In the genomic region with DNA sequence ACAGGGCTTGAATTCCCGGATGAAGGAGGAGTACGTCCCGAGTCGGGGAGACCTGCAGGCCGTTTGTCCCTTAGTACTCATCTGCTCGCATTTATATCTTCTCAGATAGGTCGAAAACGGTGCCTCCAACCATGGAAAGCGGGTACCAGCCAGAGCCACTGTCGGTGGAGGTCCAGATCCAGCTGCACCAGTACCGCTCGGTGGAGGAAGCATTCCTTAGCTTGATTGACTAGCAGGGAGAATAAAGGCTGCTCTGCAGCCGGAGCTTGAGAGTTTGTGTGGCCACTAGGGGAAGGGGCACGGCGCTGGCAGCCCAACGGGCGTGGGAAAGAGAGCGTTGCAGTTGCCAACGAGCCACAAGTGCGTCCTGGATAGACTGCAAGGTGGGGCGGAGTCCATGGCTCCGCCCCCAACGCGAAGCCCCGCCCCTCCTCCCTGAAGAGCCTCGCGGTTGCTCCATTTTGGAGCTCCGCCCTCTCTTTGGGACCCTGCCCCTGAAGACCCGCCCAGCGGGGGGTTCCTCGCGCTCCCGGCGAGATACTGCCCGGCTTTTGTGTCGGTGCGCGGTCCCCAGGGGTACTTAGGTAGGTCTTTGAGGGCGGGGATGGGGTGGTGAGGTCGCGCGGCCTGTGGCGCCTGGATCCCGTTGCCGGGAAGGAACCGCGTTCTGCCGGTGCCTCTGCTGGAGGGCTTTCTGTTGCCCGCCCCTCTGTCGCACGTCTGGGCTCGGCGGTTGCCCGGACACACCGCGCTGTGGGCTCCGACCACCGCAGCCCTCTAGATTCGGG, we compare ENCODE assay signal across 7 mouse cellular contexts. TPM values are rescaled to one million over a fixed set of nuclear protein-coding genes. Genes with fewer than 3 reads are reported as not detected.
DNase-seq lines count a peak whose midpoint lies in the region; ATAC-seq lines count a peak whose summit lies in the region.

No protein-coding gene starts in this region.

- intact Hi-C loops in gastrocnemius, postnatal 14 days (cut with DNase I; ENCODE audit: low total_unique reads), result no loop called here
- intact Hi-C loops in left cerebral cortex, postnatal 4 days (cut with DNase I), result loop anchor here (5.0 to 10.0 kb wide), 2 partner anchors 133 to 261 kb away; no protein-coding TSS in a partner anchor

- H3K27ac ChIP-seq in intestine, embryonic 14.5 days (ENCODE audit: low read depth), result no peak overlapping the region
- no peak overlapping the region for H3K27ac ChIP-seq in midbrain, embryonic 12.5 days (replicated peaks)

- peak overlapping the region; percentile 55 for H3K4me3 ChIP-seq in intestine, embryonic 14.5 days (ENCODE audit: low read depth, low read length)
- peak overlapping the region; percentile 72 for H3K4me3 ChIP-seq in midbrain, embryonic 12.5 days

- H3K27me3 ChIP-seq in intestine, embryonic 14.5 days (replicated peaks; ENCODE audit: control insufficient read depth, insufficient read depth, low read length), result peaks cover 14% of the 10 kb centered on the region
- H3K27me3 ChIP-seq in midbrain, embryonic 12.5 days, result peaks cover 33% of the 10 kb centered on the region

- H3K9ac ChIP-seq in intestine, embryonic 14.5 days (ENCODE audit: low read length), result peak overlapping the region; percentile 43
- H3K9ac ChIP-seq in midbrain, embryonic 12.5 days (replicated peaks), result peak overlapping the region; percentile 69

- H3K9me3 ChIP-seq in intestine, embryonic 14.5 days (ENCODE audit: control insufficient read depth, low read length), result no peaks in the 10 kb centered on the region
- H3K9me3 ChIP-seq in midbrain, embryonic 12.5 days, result no peaks in the 10 kb centered on the region

- peak; percentile 91 for ATAC-seq in intestine, embryonic 14.5 days (replicated peaks; ENCODE audit: low FRiP score, low TSS enrichment, low read depth)
- peak; percentile 86 for ATAC-seq in midbrain, embryonic 12.5 days (ENCODE audit: low FRiP score, low read depth)

- peaks cover 7% of the 10 kb centered on the region for H3K36me3 ChIP-seq in intestine, embryonic 14.5 days (ENCODE audit: control insufficient read depth, insufficient read depth, low read length)
- peaks cover 19% of the 10 kb centered on the region for H3K36me3 ChIP-seq in midbrain, embryonic 12.5 days

- peak; percentile 75 for DNase-seq in adrenal gland, adult 8-10 months
- DNase-seq in embryo, embryonic 10.5 days (ENCODE audit: low spot score), result peak; percentile 97
- peak; percentile 71 for DNase-seq in gastrocnemius, postnatal 14 days
- peak; percentile 93 for DNase-seq in intestine, embryonic 14.5 days (ENCODE audit: low spot score)
- peak; percentile 92 for DNase-seq in left cerebral cortex, postnatal 4 days
- DNase-seq in spleen, adult 12 weeks (ENCODE audit: low spot score), result peak; percentile 56

- peak overlapping the region; percentile 76 for H3K4me2 ChIP-seq in intestine, embryonic 14.5 days (ENCODE audit: low read length)
- H3K4me2 ChIP-seq in midbrain, embryonic 12.5 days (replicated peaks), result peak overlapping the region; percentile 88

- peaks cover 5% of the 10 kb centered on the region for H3K4me1 ChIP-seq in intestine, embryonic 14.5 days (replicated peaks; ENCODE audit: control insufficient read depth, insufficient read depth, low read length)
- peaks cover 12% of the 10 kb centered on the region for H3K4me1 ChIP-seq in midbrain, embryonic 12.5 days

- 1% methylated on average over 59 of the region's 59 CpGs for WGBS in intestine, embryonic 14.5 days
- 2% methylated on average over 59 of the region's 59 CpGs for WGBS in midbrain, embryonic 12.5 days

RNA-seq across cellular contexts. Expression of a gene that starts 2.1 kb away (rescaled TPM):
- under 1 TPM; 0.29 to 0.52 (median 0.40) TPM for total RNA-seq in adrenal gland, adult 8-10 months (2022)
- not detected for total RNA-seq in gastrocnemius, postnatal 14 days (2021)
- 0.35 and 0.50 TPM in 2 replicates for polyA plus RNA-seq in intestine, embryonic 14.5 days (2014; fragmentation: Nextera tagmentation; extraction: Ambion mirVana)
- total RNA-seq in left cerebral cortex, postnatal 4 days (2021), result 1 to 10 TPM; 1.5 to 2.4 TPM
- polyA plus RNA-seq in midbrain, embryonic 12.5 days (2016; fragmentation: Nextera tagmentation; extraction: Ambion mirVana), result 1.5 and 1.7 TPM in 2 replicates

RNA-seq across cellular contexts. Expression of a gene that starts 15.8 kb away (rescaled TPM):
- total RNA-seq in adrenal gland, adult 8-10 months (2022), result 10 to 100 TPM; 86.9 to 99.4 (median 88.5) TPM
- total RNA-seq in gastrocnemius, postnatal 14 days (2021), result 10 to 100 TPM; 35.7 to 36.8 TPM
- polyA plus RNA-seq in intestine, embryonic 14.5 days (2014; fragmentation: Nextera tagmentation; extraction: Ambion mirVana), result 107 and 121 TPM in 2 replicates
- 10 to 100 TPM; 42.1 to 47.8 TPM for total RNA-seq in left cerebral cortex, postnatal 4 days (2021)
- polyA plus RNA-seq in midbrain, embryonic 12.5 days (2016; fragmentation: Nextera tagmentation; extraction: Ambion mirVana), result 135 and 145 TPM in 2 replicates

RNA-seq across cellular contexts. Expression of a gene that starts 17.2 kb away (rescaled TPM):
- total RNA-seq in adrenal gland, adult 8-10 months (2022), result 10 to 100 TPM in 2 of 4 experiments, 1 to 10 TPM in 2; 5.9 to 22.1 (median 11.8) TPM
- under 1 TPM; 0.16 to 0.29 TPM for total RNA-seq in gastrocnemius, postnatal 14 days (2021)
- polyA plus RNA-seq in intestine, embryonic 14.5 days (2014; fragmentation: Nextera tagmentation; extraction: Ambion mirVana), result 13.7 and 16.4 TPM in 2 replicates
- 1 to 10 TPM; 6.4 to 8.3 TPM for total RNA-seq in left cerebral cortex, postnatal 4 days (2021)
- 1.1 and 1.9 TPM in 2 replicates for polyA plus RNA-seq in midbrain, embryonic 12.5 days (2016; fragmentation: Nextera tagmentation; extraction: Ambion mirVana)

RNA-seq across cellular contexts. Expression of a gene that starts 18.8 kb away (rescaled TPM):
- total RNA-seq in adrenal gland, adult 8-10 months (2022), result not detected
- total RNA-seq in gastrocnemius, postnatal 14 days (2021), result not detected
- not detected in 2 replicates for polyA plus RNA-seq in intestine, embryonic 14.5 days (2014; fragmentation: Nextera tagmentation; extraction: Ambion mirVana)
- not detected for total RNA-seq in left cerebral cortex, postnatal 4 days (2021)
- polyA plus RNA-seq in midbrain, embryonic 12.5 days (2016; fragmentation: Nextera tagmentation; extraction: Ambion mirVana), result not detected in 2 replicates

RNA-seq across cellular contexts. Expression of a gene that starts 19.0 kb away (rescaled TPM):
- total RNA-seq in adrenal gland, adult 8-10 months (2022), result not detected
- total RNA-seq in gastrocnemius, postnatal 14 days (2021), result not detected
- not detected in 2 replicates for polyA plus RNA-seq in intestine, embryonic 14.5 days (2014; fragmentation: Nextera tagmentation; extraction: Ambion mirVana)
- 1 to 10 TPM; 1.3 to 1.7 TPM for total RNA-seq in left cerebral cortex, postnatal 4 days (2021)
- 0.11 TPM in 1 of 2 replicates, not detected in the other for polyA plus RNA-seq in midbrain, embryonic 12.5 days (2016; fragmentation: Nextera tagmentation; extraction: Ambion mirVana)

Comparison
In these comparisons a context has a peak if more than half of its experiments do, and no peak if none do; other contexts are left out.
1. RNA of a gene that starts 17.2 kb away (total RNA-seq): 5.9 to 22.1 TPM in adrenal gland, adult 8-10 months and 6.4 to 8.3 TPM in left cerebral cortex, postnatal 4 days; 0.16 to 0.29 TPM in gastrocnemius, postnatal 14 days; every median in the first group is over 4 times any median in the second.
2. Peak in every context shown above with its lines, with median percentiles within 50 percentile points of each other: DNase-seq.